Mouse (Mus musculus): Measurements from ENCODE around the gene Pik3cd. TPM values are rescaled to one million over a fixed set of nuclear protein-coding genes. Genes with fewer than 3 reads are reported as not detected.
A peak's percentile ranks its signal among the peaks of the same experiment; 100 is the strongest.
"Not testable (repeated sequence)": the region's sequence is repeated elsewhere in the genome, so short reads cannot be mapped to it uniquely, and the experiment has no call there.

The Pik3cd gene
- polyA plus RNA-seq (2016; fragmentation: Nextera tagmentation; extraction: Ambion mirVana), result 3.8 TPM in 2 replicates

GRCm38 (mm10) chr4:149702210-149702979, at the start of gene Pik3cd:
Gene Pik3cd, minus strand, starts transcription at chr4:149702571.
- no peaks in the 10 kb centered on the region for H3K36me3 ChIP-seq
- H3K4me1 ChIP-seq (replicated peaks), result peaks cover 10% of the 10 kb centered on the region
- H3K27ac ChIP-seq, result no peak within 1 kb of the TSS
- peaks cover 30% of the 10 kb centered on the region for H3K27me3 ChIP-seq
- 69% methylated on average over 19 of the region's 19 CpGs for WGBS
- no peaks in the 10 kb centered on the region for H3K9me3 ChIP-seq
- H3K4me2 ChIP-seq, result no peak within 1 kb of the TSS
- no peak within 1 kb of the TSS for H3K9ac ChIP-seq (replicated peaks)
- ATAC-seq (ENCODE audit: insufficient number of reproducible peaks, insufficient read depth, low FRiP score, low TSS enrichment, low read depth), result no peak
- no peak within 1 kb of the TSS for H3K4me3 ChIP-seq (replicated peaks)

- no peak overlapping the region for H3K4me2 ChIP-seq
- peaks cover 10% of the 10 kb centered on the region; the same call in 1 of the 2 replicates for H3K4me1 ChIP-seq (replicated peaks)
- no peaks in the 10 kb centered on the region for H3K9me3 ChIP-seq
- no peak overlapping the region for H3K9ac ChIP-seq (replicated peaks)
- WGBS, result 42% methylated on average over 5 of the region's 5 CpGs
- no peak overlapping the region for H3K4me3 ChIP-seq (replicated peaks)
- no peak overlapping the region for H3K27ac ChIP-seq
- ATAC-seq (ENCODE audit: insufficient number of reproducible peaks, insufficient read depth, low FRiP score, low TSS enrichment, low read depth), result no peak
- H3K27me3 ChIP-seq, result no peaks in the 10 kb centered on the region
- H3K36me3 ChIP-seq, result peaks cover 23% of the 10 kb centered on the region
Observed at GRCm38 (mm10) chr4:149750671-149751070, 48.3 kb upstream of the Pik3cd start.

GRCm38 (mm10) chr4:149749663-149750015, 47.3 kb upstream of the Pik3cd start:
- H3K4me3 ChIP-seq (replicated peaks); H3K4me2 ChIP-seq; ATAC-seq (ENCODE audit: insufficient number of reproducible peaks, insufficient read depth, low FRiP score, low TSS enrichment, low read depth); H3K4me1 ChIP-seq (replicated peaks); H3K27ac ChIP-seq; H3K9me3 ChIP-seq; H3K27me3 ChIP-seq; H3K9ac ChIP-seq (replicated peaks): not testable (repeated sequence)
- WGBS, result 96% methylated on average over 3 of the region's 3 CpGs
- peaks cover 33% of the 10 kb centered on the region for H3K36me3 ChIP-seq

GRCm38 (mm10) chr4:149749003-149749662, 46.8 kb upstream of the Pik3cd start:
- Histone ChIP-seq H3K27ac (no peak overlapping the region), H3K36me3 (peaks cover 34% of the 10 kb centered on the region), H3K27me3 (no peaks in the 10 kb centered on the region), H3K9me3 (no peaks in the 10 kb centered on the region), H3K4me2 (no peak overlapping the region), H3K9ac (replicated peaks) (no peak overlapping the region), H3K4me1 (replicated peaks) (peaks cover 10% of the 10 kb centered on the region; the same call in 1 of the 2 replicates), H3K4me3 (replicated peaks) (no peak overlapping the region)
- 89% methylated on average over 18 of the region's 18 CpGs for whole genome bisulfite sequencing
- ATAC-seq (ENCODE audit: insufficient number of reproducible peaks, insufficient read depth, low FRiP score, low TSS enrichment, low read depth), result no peak

GRCm38 (mm10) chr4:149744119-149744518, 41.7 kb upstream of the Pik3cd start:
- 91% methylated on average over 7 of the region's 7 CpGs for WGBS
- Histone ChIP-seq H3K36me3 (peaks cover 50% of the 10 kb centered on the region), H3K9ac (replicated peaks) (no peak overlapping the region), H3K4me3 (replicated peaks) (no peak overlapping the region), H3K4me1 (replicated peaks) (no peaks in the 10 kb centered on the region), H3K9me3 (no peaks in the 10 kb centered on the region), H3K4me2 (no peak overlapping the region), H3K27ac (no peak overlapping the region), H3K27me3 (no peaks in the 10 kb centered on the region)
- ATAC-seq (ENCODE audit: insufficient number of reproducible peaks, insufficient read depth, low FRiP score, low TSS enrichment, low read depth), result no peak

GRCm38 (mm10) chr4:149742011-149742530, 39.7 kb upstream of the Pik3cd start:
- H3K9ac ChIP-seq (replicated peaks), result no peak overlapping the region
- H3K4me3 ChIP-seq (replicated peaks), result no peak overlapping the region
- no peaks in the 10 kb centered on the region for H3K27me3 ChIP-seq
- peaks cover under 1% of the 10 kb centered on the region; the same call in 1 of the 2 replicates for H3K4me1 ChIP-seq (replicated peaks)
- no peaks in the 10 kb centered on the region for H3K9me3 ChIP-seq
- no peak overlapping the region for H3K4me2 ChIP-seq
- no peak overlapping the region for H3K27ac ChIP-seq
- no peak for ATAC-seq (ENCODE audit: insufficient number of reproducible peaks, insufficient read depth, low FRiP score, low TSS enrichment, low read depth)
- peaks cover 44% of the 10 kb centered on the region for H3K36me3 ChIP-seq
- WGBS, result 93% methylated on average over 14 of the region's 14 CpGs

- H3K27ac ChIP-seq, result no peak overlapping the region
- no peaks in the 10 kb centered on the region for H3K9me3 ChIP-seq
- H3K4me2 ChIP-seq, result no peak overlapping the region
- 85% methylated on average over 7 of the region's 7 CpGs for WGBS
- ATAC-seq (ENCODE audit: insufficient number of reproducible peaks, insufficient read depth, low FRiP score, low TSS enrichment, low read depth), result no peak
- no peak overlapping the region for H3K4me3 ChIP-seq (replicated peaks)
- H3K36me3 ChIP-seq, result peaks cover 41% of the 10 kb centered on the region
- no peaks in the 10 kb centered on the region for H3K27me3 ChIP-seq
- H3K4me1 ChIP-seq (replicated peaks), result peaks cover 18% of the 10 kb centered on the region
- H3K9ac ChIP-seq (replicated peaks), result no peak overlapping the region
Observed at GRCm38 (mm10) chr4:149740301-149740700, 37.9 kb upstream of the Pik3cd start.

- H3K9ac ChIP-seq (replicated peaks), result no peak overlapping the region
- ATAC-seq (ENCODE audit: insufficient number of reproducible peaks, insufficient read depth, low FRiP score, low TSS enrichment, low read depth), result no peak
- no peaks in the 10 kb centered on the region for H3K27me3 ChIP-seq
- H3K27ac ChIP-seq, result no peak overlapping the region
- H3K4me1 ChIP-seq (replicated peaks), result peaks cover 27% of the 10 kb centered on the region
- whole genome bisulfite sequencing, result 87% methylated on average over 5 of the region's 5 CpGs
- H3K9me3 ChIP-seq, result no peaks in the 10 kb centered on the region
- H3K4me3 ChIP-seq (replicated peaks), result no peak overlapping the region
- no peak overlapping the region for H3K4me2 ChIP-seq
- H3K36me3 ChIP-seq, result peaks cover 33% of the 10 kb centered on the region
Observed at GRCm38 (mm10) chr4:149739478-149739877, 37.1 kb upstream of the Pik3cd start.

GRCm38 (mm10) chr4:149737383-149738324, 35.3 kb upstream of the Pik3cd start, which contains the start of gene Tmem201:
Gene Tmem201, minus strand, starts transcription at chr4:149738044.
- peak within 1 kb of the TSS; percentile 97 for H3K4me2 ChIP-seq
- H3K9me3 ChIP-seq, result no peaks in the 10 kb centered on the region
- H3K36me3 ChIP-seq, result peaks cover 14% of the 10 kb centered on the region
- no peaks in the 10 kb centered on the region for H3K27me3 ChIP-seq
- peak within 1 kb of the TSS; percentile 89 for H3K9ac ChIP-seq (replicated peaks)
- H3K27ac ChIP-seq, result peak within 1 kb of the TSS; percentile 89
- peaks cover 45% of the 10 kb centered on the region for H3K4me1 ChIP-seq (replicated peaks)
- under 1% methylated on average over 96 of the region's 97 CpGs for WGBS
- H3K4me3 ChIP-seq (replicated peaks), result peak within 1 kb of the TSS; percentile 91
- peak; percentile 83 for ATAC-seq (ENCODE audit: insufficient number of reproducible peaks, insufficient read depth, low FRiP score, low TSS enrichment, low read depth)

GRCm38 (mm10) chr4:149736581-149736980, 34.2 kb upstream of the Pik3cd start:
- no peak for ATAC-seq (ENCODE audit: insufficient number of reproducible peaks, insufficient read depth, low FRiP score, low TSS enrichment, low read depth)
- H3K27ac ChIP-seq, result no peak overlapping the region

More at GRCm38 (mm10) chr4:149736581-149736980, 34.2 kb upstream of the Pik3cd start:
- H3K9ac ChIP-seq (replicated peaks), result peak overlapping the region; percentile 89
- H3K27me3 ChIP-seq, result no peaks in the 10 kb centered on the region
- H3K4me2 ChIP-seq, result peak overlapping the region; percentile 97
- WGBS, result 35% methylated on average over 4 of the region's 4 CpGs
- H3K36me3 ChIP-seq, result peaks cover 14% of the 10 kb centered on the region
- H3K4me1 ChIP-seq (replicated peaks), result peaks cover 48% of the 10 kb centered on the region
- no peaks in the 10 kb centered on the region for H3K9me3 ChIP-seq
- H3K4me3 ChIP-seq (replicated peaks), result peak overlapping the region; percentile 91

All from limb, embryonic 12.5 days (tissue).